Mouse (Mus musculus) hindbrain, embryonic 10.5 days (tissue): ENCODE results near the gene Fndc3b. TPM values are rescaled to one million over a fixed set of nuclear protein-coding genes. Genes with fewer than 3 reads are reported as not detected.
A peak's percentile ranks its signal among the peaks of the same experiment; 100 is the strongest.

Source experiments
- DNase-seq: peaks from one replicate; pipeline ENCODE4 v3.0.0-alpha.2; 2017; ENCODE audit warnings: low spot score
- H3K27ac ChIP-seq: fragments of 300-500 bp; sonication (generic); 2 replicates; pipeline ENCODE4 v1.5.1; 2016; ENCODE audit warnings: mild to moderate bottlenecking, moderate library complexity
- H3K27me3 ChIP-seq: fragments of 300-500 bp; sonication (generic); 2 replicates; pipeline ENCODE4 v1.6.1; 2016; ENCODE audit warnings: mild to moderate bottlenecking; ENCODE audit not compliant: poor library complexity, insufficient read depth, severe bottlenecking
- H3K36me3 ChIP-seq: fragments of 300-500 bp; sonication (generic); 2 replicates; pipeline ENCODE4 v1.6.1; 2016; ENCODE audit warnings: mild to moderate bottlenecking, moderate library complexity
- H3K4me1 ChIP-seq: fragments of 300-500 bp; sonication (generic); replicated peaks from 2 replicates; pipeline ENCODE4 v1.6.1; 2016; ENCODE audit warnings: mild to moderate bottlenecking
- H3K4me3 ChIP-seq: fragments of 300-500 bp; sonication (generic); 2 replicates; pipeline ENCODE4 v1.5.1; 2016; ENCODE audit warnings: mild to moderate bottlenecking, moderate library complexity
- H3K9me3 ChIP-seq: fragments of 300-500 bp; sonication (generic); 2 replicates; pipeline ENCODE4 v1.6.1; 2016; ENCODE audit warnings: mild to moderate bottlenecking, moderate library complexity
- WGBS: fragments of 180-500 bp; shearing (Covaris S2); methylation state at CpG from one replicate; pipeline ENCODE4 v1.1.7; 2016; 5-methylcytosine and 5-hydroxymethylcytosine counted together
- polyA plus RNA-seq: library from polyadenylated mRNA; unstranded; fragments of >200 nt; fragmentation: Nextera tagmentation; extraction: Ambion mirVana; gene quantifications from 2 replicates; pipeline ENCODE4 v1.2.1, GENCODE M21; 2016

Gene Fndc3b
- polyA plus RNA-seq, 1 experiment from 2014 or later, result 11.2 TPM

DNA sequence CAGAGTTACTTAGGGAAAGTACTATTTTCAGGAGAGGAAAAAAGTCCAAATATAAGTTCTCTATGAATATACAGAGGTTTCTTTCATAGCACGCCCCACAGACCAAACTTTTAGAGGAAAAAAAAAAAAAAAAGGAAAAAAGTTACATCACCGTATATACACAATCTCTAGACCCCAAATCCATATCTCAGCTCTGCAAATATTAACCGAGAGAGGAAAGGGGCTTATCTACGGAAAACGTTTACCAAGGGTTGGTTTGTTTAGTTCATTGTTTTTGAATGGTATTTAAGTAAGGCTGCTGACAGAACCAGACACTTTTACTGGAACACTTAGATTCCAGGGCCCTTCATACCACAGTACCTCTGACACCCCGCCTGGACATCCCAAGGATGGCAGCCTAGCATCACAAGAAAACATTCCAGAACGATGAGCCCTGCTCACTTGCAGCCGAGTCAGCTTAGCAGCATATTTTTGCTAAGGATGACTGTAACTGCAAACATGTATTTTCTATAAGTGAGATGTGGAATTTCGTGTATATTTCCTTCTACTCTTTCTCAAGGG, 58.6 kb downstream of the Fndc3b start:
- 82% methylated on average over 9 of the region's 9 CpGs for WGBS
- no peak for DNase-seq
- no peaks in the 10 kb centered on the region for H3K36me3 ChIP-seq
- no peaks in the 10 kb centered on the region for H3K27me3 ChIP-seq
- H3K4me1 ChIP-seq, result peaks cover 36% of the 10 kb centered on the region
- H3K4me3 ChIP-seq, result no peak overlapping the region
- H3K9me3 ChIP-seq, result no peaks in the 10 kb centered on the region
- no peak overlapping the region for H3K27ac ChIP-seq

DNA sequence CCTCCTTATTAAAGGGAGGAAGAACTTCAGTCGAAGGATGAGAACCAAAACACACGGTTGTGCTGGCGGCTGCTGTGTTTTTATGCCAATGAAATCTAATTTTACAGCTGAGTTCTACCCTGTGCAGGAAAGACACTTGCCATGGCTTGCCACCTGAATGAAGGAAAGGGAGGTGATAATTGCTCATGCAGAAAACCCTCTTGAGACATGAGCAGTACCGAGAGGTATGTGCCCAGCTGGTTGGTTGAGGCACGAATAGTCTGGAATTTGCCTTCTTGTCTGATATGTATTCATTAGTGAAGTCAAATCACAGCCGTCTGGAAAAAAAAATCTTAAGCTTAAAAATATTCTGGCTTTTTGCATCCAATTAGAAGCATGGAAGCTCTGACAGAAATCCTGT, 59.4 kb downstream of the Fndc3b start:
- H3K27me3 ChIP-seq, result no peaks in the 10 kb centered on the region
- no peaks in the 10 kb centered on the region for H3K9me3 ChIP-seq
- WGBS, result 73% methylated on average over 6 of the region's 6 CpGs
- H3K36me3 ChIP-seq, result no peaks in the 10 kb centered on the region
- no peak for DNase-seq
- H3K27ac ChIP-seq, result no peak overlapping the region
- H3K4me3 ChIP-seq, result no peak overlapping the region
- H3K4me1 ChIP-seq, result peaks cover 28% of the 10 kb centered on the region

DNA sequence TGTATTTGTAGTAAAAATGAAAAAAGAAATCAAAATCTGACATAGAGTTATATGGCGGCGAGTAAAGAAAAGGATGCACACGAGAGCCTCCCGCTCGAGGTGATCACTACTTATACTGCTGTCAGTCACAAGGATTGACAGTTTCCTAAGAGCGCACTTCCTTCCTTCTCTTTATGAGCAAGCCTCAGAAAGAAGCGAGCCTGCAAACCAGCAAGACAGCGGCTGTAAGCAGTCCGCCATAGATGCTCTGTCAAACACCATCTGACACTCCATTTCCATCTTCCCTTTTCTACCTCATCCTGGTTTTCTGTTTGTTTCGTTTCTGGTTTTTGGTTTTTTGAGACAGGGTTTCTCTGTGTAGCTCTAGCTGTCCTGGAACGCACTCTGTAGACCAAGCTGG, 61.0 kb downstream of the Fndc3b start:
- Histone ChIP-seq H3K27me3 (no peaks in the 10 kb centered on the region), H3K4me1 (peaks cover 15% of the 10 kb centered on the region), H3K4me3 (no peak overlapping the region), H3K9me3 (no peaks in the 10 kb centered on the region), H3K27ac (no peak overlapping the region), H3K36me3 (no peaks in the 10 kb centered on the region)
- whole genome bisulfite sequencing, result 91% methylated on average over 11 of the region's 11 CpGs
- no peak for DNase-seq

DNA sequence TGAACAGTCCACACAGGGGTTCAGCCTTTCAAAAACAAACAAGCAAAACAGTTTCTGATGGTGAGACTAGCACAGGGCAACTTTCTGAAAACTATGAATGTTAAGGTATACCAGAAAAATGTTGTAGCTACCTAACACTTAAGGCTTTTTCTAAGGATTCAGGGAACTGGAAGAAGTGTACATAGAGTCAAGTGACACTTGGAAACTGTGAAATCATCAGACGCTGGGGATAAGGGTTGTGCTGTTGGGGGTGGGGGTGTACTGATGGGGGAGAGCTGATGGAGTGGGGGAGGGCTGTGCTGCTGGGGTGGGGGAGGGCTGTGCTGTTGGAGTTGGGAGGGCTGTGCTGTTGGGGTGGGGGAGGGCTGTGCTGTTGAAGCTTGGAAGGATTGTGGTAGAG, 61.8 kb downstream of the Fndc3b start:
- no peaks in the 10 kb centered on the region for H3K36me3 ChIP-seq
- no peak overlapping the region for H3K27ac ChIP-seq
- H3K4me1 ChIP-seq, result peaks cover 15% of the 10 kb centered on the region
- no peaks in the 10 kb centered on the region for H3K9me3 ChIP-seq
- no peak for DNase-seq
- H3K27me3 ChIP-seq, result no peaks in the 10 kb centered on the region
- WGBS, result 78% methylated on average over 1 of the region's 1 CpGs
- H3K4me3 ChIP-seq, result no peak overlapping the region

DNA sequence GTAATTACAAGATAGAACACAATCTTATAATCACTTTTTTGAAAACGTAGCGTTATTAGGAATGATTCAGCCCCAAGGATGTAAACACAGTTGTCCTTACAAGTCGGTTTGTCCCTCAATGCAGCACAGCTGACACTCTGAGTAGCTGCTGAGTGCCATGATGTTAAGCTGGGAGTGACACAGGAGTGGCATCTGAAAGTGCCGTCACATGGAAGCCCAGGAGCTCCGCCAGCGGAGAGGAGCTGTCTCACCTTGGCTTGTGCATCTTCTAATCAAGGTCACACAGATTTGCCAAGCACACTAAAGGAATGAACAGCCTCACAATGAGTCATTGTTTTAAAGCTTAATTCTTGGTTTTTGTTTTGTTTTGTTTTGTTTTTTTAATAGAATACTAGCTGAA, 68.7 kb downstream of the Fndc3b start:
- no peak overlapping the region for H3K4me3 ChIP-seq
- no peak for DNase-seq
- H3K27ac ChIP-seq, result no peak overlapping the region
- H3K27me3 ChIP-seq, result no peaks in the 10 kb centered on the region
- H3K4me1 ChIP-seq, result peaks cover 5% of the 10 kb centered on the region
- WGBS, result 92% methylated on average over 6 of the region's 6 CpGs
- H3K36me3 ChIP-seq, result peaks cover 14% of the 10 kb centered on the region
- H3K9me3 ChIP-seq, result no peaks in the 10 kb centered on the region

DNA sequence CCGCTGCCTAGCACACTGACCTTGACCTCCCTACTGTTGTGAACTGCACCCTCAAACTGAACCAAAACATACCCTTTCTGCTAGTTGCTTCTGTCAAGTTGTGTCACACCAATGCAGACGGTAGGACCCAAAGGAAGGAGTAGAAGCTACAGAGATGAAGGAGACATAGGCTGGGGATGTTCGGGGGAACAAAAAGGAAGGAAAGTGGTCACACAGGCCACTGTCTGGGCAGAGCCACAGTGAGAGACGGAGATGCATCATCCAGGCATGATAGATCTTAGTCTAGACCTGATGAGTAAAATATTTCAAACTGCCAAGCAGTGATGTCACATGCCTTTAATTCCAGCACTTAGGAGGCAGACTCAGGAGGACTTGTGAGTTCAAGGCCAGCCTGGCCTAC, 71.4 kb downstream of the Fndc3b start:
- H3K27ac ChIP-seq, result no peak overlapping the region
- no peak overlapping the region for H3K4me3 ChIP-seq
- peaks cover 29% of the 10 kb centered on the region for H3K4me1 ChIP-seq
- 81% methylated on average over 4 of the region's 4 CpGs for whole genome bisulfite sequencing
- H3K27me3 ChIP-seq, result no peaks in the 10 kb centered on the region
- no peak for DNase-seq
- H3K9me3 ChIP-seq, result no peaks in the 10 kb centered on the region
- H3K36me3 ChIP-seq, result peaks cover 14% of the 10 kb centered on the region

DNA sequence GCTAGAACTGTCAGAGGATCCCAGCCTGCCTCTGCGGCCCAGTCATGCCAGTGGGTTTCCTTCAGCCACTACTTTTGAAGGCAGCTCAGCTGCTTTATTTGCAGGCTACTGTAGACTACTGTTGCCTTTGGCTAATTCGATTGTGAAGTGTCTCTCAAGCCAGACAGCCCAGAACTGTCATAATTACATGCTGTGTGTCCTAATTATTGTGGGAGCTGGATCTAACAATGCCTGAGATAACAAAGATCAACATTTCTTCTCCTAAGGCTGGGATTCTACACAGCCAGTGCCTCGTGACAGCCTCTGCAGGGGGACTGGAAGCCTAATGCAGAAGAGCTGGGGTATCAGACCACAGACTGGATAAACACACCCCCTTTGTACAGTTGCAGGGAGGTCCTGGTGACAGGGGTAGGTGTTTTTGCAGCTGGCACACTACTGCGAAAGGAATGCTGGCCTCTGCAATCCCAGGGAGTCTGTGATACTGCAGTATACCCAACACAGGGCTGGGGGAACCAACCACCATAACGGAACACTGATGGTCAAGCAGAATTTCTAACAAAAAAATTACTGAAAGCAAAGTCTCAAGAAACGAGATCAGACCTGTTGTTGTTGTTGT, 74.0 kb downstream of the Fndc3b start:
- DNase-seq, result peak; percentile 23
- 63% methylated on average over 6 of the region's 6 CpGs for WGBS
- Histone ChIP-seq H3K4me1 (peaks cover 33% of the 10 kb centered on the region), H3K36me3 (peaks cover 14% of the 10 kb centered on the region), H3K27ac (no peak overlapping the region), H3K27me3 (no peaks in the 10 kb centered on the region), H3K9me3 (no peaks in the 10 kb centered on the region), H3K4me3 (no peak overlapping the region)

DNA sequence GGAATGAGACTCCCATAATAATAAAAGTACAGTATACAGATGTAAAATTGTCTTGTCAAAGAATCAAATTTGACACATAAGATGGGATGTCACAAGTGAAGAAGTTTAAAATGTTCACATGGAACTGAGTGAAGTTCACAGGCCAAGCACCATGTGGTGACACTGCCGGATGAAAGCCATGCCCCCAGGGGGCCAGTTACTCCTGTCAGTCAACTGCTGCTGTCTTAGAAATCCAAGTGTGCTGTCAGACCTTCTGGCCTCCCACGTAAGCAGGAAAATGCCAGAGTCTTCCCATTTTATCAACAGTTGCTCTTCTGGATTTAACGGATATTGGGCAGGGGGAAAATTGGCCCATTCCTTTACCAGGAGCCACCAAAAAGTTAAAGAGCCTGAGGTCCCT, 75.3 kb downstream of the Fndc3b start:
- no peak overlapping the region for H3K27ac ChIP-seq
- peaks cover 19% of the 10 kb centered on the region; the same call in 1 of the 2 replicates for H3K36me3 ChIP-seq
- H3K9me3 ChIP-seq, result no peaks in the 10 kb centered on the region
- peak; percentile 63 for DNase-seq
- H3K27me3 ChIP-seq, result no peaks in the 10 kb centered on the region
- 13% methylated on average over 3 of the region's 3 CpGs for WGBS
- H3K4me3 ChIP-seq, result no peak overlapping the region
- H3K4me1 ChIP-seq, result peaks cover 38% of the 10 kb centered on the region

DNA sequence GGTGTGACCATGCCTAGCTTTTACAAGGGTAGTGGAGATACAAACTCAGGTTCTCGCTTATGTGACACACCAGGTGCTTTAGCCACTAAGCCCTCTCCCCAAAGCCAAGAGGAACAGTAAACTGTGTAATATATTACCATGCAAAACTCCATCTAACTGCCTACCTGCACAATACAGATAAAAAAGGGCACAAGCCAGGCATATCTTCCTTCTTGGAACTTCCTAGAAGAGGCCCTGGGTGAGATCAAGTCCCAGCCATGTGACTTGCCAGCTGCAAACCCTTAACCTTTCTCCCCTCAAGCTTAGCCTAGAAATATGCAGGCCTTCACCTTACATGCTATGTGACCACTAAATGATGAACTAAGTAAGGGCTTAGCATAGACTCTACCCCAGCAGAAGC, 78.2 kb downstream of the Fndc3b start:
- DNase-seq, result no peak
- H3K27me3 ChIP-seq, result no peaks in the 10 kb centered on the region
- H3K27ac ChIP-seq, result no peak overlapping the region
- H3K4me1 ChIP-seq, result peaks cover 34% of the 10 kb centered on the region
- 98% methylated on average over 1 of the region's 1 CpGs for WGBS
- no peak overlapping the region for H3K4me3 ChIP-seq
- H3K9me3 ChIP-seq, result no peaks in the 10 kb centered on the region
- H3K36me3 ChIP-seq, result 0 out of 2 replicates have a peak, but pooled peaks cover 14% of the 10 kb centered on the region

DNA sequence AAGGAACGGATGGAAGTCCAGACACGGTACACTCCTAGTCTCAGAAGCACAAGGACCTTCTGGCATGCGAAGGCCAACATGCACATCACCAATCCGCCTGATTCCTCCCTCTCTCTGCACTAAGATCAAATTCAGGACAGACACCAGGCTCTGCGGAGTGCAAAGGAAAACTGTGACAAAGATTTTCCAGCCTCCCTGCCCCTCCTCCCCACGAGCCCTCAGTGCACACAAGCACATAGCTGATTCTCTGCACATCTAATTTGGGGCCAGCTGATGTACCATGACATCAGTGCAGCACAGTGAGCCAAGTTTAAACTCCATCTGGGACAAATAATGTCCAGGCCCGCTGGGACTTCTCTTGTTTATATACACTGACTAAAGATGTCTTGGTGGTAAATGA, 80.0 kb downstream of the Fndc3b start:
- no peak overlapping the region for H3K27ac ChIP-seq
- H3K36me3 ChIP-seq, result 0 out of 2 replicates have a peak, but pooled peaks cover 14% of the 10 kb centered on the region
- WGBS, result 72% methylated on average over 7 of the region's 7 CpGs
- no peak for DNase-seq
- H3K4me3 ChIP-seq, result no peak overlapping the region
- H3K9me3 ChIP-seq, result no peaks in the 10 kb centered on the region
- H3K4me1 ChIP-seq, result peaks cover 23% of the 10 kb centered on the region
- H3K27me3 ChIP-seq, result no peaks in the 10 kb centered on the region

DNA sequence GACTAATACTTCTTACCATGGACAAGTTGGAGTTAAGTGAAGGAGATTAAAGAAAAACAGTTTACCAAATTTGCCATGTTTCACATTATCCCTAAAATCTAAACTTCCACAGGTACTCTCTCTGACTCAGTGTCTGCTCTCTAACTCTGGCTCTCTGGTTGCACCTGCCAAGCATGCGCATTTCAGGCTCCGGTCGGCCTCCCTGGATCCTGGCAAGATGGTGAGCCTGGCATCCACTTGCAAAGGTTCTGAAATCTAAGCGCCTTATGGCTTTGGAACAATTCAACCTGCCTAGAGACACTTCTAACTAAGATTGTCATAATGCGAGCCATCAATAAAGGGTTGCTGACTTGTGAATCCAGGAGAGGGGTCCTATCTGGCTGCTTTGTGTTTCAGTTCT, 81.4 kb downstream of the Fndc3b start:
- 0 out of 2 replicates have a peak, but pooled peaks cover 17% of the 10 kb centered on the region for H3K4me1 ChIP-seq
- WGBS, result 96% methylated on average over 5 of the region's 5 CpGs
- H3K9me3 ChIP-seq, result no peaks in the 10 kb centered on the region
- DNase-seq, result no peak
- no peaks in the 10 kb centered on the region for H3K27me3 ChIP-seq
- H3K27ac ChIP-seq, result no peak overlapping the region
- H3K4me3 ChIP-seq, result no peak overlapping the region
- H3K36me3 ChIP-seq, result 0 out of 2 replicates have a peak, but pooled peaks cover 14% of the 10 kb centered on the region

DNA sequence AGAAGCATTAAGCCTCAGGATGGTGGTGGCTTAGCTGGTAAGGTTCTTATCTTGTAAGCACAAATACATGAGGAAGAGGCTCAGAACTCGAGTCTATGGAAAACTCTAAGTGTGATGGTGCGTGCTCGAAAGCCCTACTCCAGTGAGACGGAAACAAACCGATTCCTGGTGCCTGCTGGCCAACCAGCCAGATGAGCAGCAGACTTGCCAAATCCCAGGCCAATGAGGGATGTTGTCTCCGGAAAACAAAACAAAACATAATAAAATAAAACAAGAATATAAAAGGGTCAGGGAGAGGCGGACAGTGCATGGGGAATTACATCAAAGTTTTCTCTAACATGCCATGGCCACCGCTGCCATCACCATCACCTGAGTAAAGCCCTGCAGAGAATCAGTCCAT, 84.8 kb downstream of the Fndc3b start:
- Histone ChIP-seq H3K27ac (no peak overlapping the region), H3K4me3 (no peak overlapping the region), H3K4me1 (0 out of 2 replicates have a peak, but pooled peaks cover 11% of the 10 kb centered on the region), H3K36me3 (0 out of 2 replicates have a peak, but pooled peaks cover 7% of the 10 kb centered on the region), H3K9me3 (no peaks in the 10 kb centered on the region), H3K27me3 (no peaks in the 10 kb centered on the region)
- 92% methylated on average over 8 of the region's 8 CpGs for WGBS
- no peak for DNase-seq

DNA sequence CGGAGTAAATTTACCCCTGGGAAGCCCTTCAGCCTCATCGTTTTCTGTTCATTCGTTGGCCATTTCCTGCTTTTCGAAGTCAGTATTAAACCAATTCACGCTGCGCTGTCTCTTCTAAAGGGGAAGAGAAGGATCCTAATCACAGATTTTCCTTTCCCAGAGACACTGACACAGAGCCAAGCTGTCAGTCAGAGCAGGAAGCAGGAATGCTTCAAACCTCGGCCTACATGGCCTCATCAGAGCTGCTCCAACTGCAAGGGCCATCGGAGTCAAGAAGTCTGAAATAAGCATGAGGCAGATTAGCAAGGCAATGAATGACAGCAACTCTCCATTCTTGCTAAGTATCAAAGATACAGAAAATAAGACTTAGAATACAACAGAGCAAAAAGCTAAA, 85.5 kb downstream of the Fndc3b start:
- Histone ChIP-seq H3K4me1 (0 out of 2 replicates have a peak, but pooled peaks cover 8% of the 10 kb centered on the region), H3K36me3 (no peaks in the 10 kb centered on the region), H3K27ac (0 out of 2 replicates have a peak overlapping the region, but pooled peaks have one; percentile 1), H3K4me3 (no peak overlapping the region), H3K27me3 (no peaks in the 10 kb centered on the region), H3K9me3 (no peaks in the 10 kb centered on the region)
- DNase-seq, result no peak
- 87% methylated on average over 8 of the region's 8 CpGs for WGBS
